Mouse (Mus musculus): ENCODE measurements around the gene Doc2g. TPM values are rescaled to one million over a fixed set of nuclear protein-coding genes. Genes with fewer than 3 reads are reported as not detected.
A peak's percentile ranks its signal among the peaks of the same experiment; 100 is the strongest.
"Not testable (repeated sequence)": the region's sequence is repeated elsewhere in the genome, so short reads cannot be mapped to it uniquely, and the experiment has no call there.

Doc2g gene
- total RNA-seq, 2 experiments from 2014 or later = 2.7 to 6.8 TPM

DNA sequence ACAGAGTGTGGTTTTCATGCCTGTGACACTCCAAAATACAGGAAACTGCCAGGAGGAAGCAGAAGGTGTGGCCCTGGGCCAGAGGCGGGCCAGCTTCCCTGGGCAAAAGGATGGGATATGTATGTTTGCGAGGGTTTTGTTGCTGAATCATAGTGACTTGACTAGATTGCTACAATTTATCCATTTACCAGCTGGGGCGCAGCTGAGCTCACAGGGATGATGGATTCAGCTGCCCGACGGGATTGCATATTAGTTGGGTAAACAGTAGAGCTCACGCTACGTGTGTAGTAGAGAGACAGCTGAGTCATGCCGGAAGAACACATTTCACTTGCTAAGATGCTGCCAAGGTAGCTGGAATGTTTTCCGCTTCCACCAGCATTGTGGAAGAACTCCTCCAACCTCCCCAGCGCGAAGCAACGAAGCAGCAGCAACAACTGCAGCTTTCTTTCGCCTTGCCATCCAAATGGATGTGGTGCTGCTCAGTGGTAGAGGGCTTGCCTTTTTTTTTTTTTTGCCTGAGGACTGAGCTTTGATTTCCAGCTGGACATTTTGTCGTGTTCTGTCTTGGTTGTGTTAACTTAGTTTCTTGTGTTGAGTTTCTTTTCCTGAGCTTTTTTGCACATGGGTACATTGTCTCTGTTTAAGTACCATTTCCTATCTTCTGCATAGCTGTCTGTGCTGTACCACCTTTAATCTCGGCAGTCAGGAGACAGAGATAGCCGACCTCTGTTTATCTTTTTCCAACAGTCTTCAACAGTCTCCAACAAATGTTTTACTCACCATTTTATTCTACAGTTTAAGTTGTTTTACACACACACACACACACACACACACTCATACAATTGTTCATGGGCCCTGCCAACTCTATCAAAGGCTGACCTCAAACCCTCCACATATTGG, 43.1 kb downstream of the Doc2g start, which contains the start of gene Gstp2:
Gstp2 (minus strand) TSS at position 58 of the 900 bp plus-strand sequence.
- peak; percentile 73 to 79 for DNase-seq (ENCODE audit: low spot score in 2 of 2)
- intact Hi-C loops (cut with DNase I) = loop anchor here (5.0 kb wide), 1 partner anchor 51 kb away; the partner anchor contains the start of genes Cdk2ap2 and Pitpnm1

DNA sequence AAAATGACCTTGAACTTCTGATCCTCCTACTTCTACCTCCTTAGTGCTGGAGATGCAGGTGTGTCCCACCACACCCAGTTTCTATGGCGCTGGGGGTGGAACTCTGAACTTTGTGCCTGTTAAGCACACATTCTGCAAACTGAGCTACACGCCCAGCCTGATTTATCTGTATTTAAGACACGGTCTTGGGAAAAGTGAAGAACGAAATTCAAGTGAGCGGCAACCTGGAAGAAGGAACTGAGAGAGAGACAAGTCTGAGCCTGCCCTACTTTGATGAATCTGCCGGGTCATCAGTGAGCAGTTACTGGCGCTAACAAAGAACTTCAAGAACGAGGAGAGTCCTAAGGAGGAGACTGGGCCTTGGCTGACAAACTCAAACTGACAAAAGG, 43.7 kb downstream of the Doc2g start:
- no peak for DNase-seq (ENCODE audit: low spot score in 2 of 2)
- intact Hi-C loops (cut with DNase I) = loop anchor here (5.0 kb wide), 1 partner anchor 50 kb away; the partner anchor contains the start of genes Cdk2ap2 and Pitpnm1

DNA sequence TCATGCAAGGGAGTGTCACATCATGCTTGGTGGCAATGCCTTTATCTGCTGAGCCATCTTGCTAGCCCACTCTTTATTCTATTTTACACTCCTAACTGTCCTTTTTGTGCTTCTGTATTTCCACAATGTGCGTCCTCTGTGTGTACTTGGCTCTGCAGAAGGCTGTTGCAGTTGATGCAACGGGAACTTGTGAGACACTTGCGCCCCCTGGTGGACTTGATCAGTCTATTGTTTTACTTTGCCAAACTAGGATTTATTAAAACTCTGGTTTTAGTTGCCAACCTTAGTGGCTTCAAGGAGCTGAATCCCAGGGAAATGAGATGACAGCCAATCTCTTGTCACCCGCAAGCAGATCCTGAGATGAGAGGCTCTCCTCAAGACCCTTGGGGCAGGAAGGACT, 44.7 kb downstream of the Doc2g start:
- intact Hi-C loops (cut with DNase I) = loop anchor here (1.0 to 5.0 kb wide), 2 partner anchors 29 to 49 kb away; partner anchors contain the start of genes Cdk2ap2 and Pitpnm1
- peak; percentile 46 to 50 for DNase-seq (ENCODE audit: low spot score in 2 of 2)

DNA sequence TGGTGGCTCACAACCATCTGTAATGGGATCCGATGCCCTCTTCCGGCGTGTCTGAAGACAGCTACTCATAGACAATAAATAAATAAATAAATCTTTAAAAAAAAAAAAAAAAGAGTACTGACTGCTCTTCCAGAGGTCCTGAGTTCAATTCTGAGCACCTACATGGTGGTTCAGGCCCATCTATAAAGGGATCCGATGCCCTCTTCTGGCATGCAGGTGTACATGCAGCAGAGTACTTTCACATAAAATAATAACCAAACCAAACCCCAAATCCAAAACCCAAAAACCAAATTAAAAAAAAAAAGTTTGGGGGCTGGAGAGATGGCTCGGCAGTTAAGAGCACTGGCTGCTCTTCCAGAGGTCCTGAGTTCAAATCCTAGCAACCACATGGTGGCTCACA, 46.0 kb downstream of the Doc2g start:
- not testable (repeated sequence) for DNase-seq (ENCODE audit: low spot score in 2 of 2)
- intact Hi-C loops (cut with DNase I) = loop anchor here (5.0 kb wide), 1 partner anchor 48 kb away; the partner anchor contains the start of genes Cdk2ap2 and Pitpnm1

DNA sequence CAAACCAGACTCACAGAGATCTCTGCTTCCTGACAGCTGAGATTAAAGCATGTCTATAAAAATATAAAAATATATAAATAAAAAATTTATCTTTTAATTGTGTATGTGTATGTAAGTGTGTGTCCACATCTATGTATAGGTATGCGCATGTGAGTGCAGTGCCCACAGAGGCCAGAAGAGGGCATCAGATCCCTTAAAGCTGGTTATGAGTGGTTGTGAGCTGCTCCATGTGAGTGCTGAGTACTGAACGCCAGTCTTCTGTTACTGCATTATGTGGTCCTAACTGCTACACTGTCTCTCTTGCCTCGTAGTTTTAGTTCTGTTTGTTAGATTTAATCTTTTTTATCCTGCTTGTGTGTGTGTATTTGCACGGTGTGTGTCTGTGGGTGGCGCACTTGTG, 47.9 kb downstream of the Doc2g start:
- intact Hi-C loops (cut with DNase I) = no loop called here
- DNase-seq (ENCODE audit: low spot score in 2 of 2) = no peak

DNA sequence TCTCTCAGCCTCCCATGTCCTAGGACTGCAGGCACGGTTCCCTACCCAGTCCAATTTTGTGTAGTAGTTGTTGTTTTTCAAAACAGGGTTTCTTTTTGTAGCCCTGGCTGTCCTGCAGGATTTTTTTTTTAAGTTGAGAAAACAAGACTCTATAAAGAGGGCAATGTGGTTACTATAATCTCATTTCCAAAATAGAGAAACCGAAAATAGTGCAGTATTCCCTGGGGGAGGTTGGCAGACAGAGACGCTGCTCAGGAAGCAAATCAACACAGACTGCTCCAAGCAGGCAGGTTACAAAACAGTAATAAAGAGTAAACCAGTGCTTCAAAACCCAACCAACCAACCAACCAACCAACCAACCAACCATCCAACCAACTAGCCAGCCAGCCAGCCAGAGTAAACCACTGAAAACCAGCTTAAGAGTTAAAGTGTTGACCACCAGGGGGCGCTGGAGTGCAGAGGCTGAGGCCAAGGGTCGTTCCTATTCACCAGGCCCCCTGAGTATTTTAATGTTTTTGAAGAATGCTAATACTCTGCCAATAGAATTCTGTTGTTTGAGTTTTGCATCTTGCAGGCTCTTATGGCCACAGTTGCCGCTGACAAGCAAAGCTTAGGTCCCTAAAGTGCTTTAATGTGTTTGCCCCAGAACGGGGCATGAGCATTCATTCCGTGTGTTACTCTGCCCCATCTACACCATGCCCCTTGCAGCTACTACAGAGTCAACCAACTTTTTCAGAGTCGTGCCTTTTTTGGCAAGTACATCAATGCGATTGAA, 48.8 kb downstream of the Doc2g start:
- DNase-seq (ENCODE audit: low spot score in 2 of 2) = peak in 1 of 2 experiments; percentile 25
- intact Hi-C loops (cut with DNase I) = no loop called here

DNA sequence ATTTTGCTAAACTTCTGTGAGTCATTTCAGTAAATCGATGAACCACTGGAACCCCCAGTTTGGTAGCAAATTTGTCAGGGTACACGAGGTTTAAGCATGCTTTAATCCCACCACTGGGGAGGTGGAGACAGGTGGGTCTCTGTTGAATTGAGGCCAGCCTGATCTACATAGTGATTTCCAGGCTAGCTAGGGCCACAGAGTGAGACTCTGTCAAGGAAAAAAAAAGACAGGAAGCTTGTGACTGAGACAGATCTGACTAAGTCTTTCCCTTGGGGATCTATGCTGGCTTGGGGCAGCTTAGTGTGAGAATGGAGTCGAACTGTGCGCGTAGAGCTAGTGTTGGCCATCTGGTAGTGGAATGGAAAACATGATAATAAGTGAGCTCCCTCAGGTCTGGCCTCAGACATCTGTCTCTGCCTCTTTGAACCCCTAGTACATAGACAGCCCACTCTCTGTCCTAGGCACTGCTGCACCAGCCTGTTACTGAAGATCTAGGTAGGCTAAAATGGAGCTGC, 49.5 kb downstream of the Doc2g start:
- intact Hi-C loops (cut with DNase I) = no loop called here
- no peak for DNase-seq (ENCODE audit: low spot score in 2 of 2)

DNA sequence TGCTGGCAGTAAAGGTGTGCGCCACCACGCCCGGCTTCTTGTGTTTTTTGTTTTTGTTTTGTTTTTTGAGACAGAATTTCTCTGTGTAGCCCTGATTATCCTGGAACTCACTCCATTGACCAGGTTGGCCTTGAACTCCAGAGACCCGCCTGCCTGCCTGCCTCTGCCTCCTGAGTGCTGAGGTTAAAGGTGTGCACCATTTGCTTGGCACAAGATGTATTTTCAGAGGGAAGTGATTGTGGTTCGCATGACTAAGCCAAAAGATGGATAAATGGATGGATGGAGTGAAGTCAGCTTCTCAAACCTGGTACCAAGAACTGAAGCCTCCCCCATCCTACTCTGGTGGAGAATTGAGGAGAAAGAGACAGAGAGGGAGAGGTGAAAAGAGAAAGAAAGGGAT, 51.5 kb downstream of the Doc2g start:
- no peak for DNase-seq (ENCODE audit: low spot score in 2 of 2)
- intact Hi-C loops (cut with DNase I) = no loop called here

DNA sequence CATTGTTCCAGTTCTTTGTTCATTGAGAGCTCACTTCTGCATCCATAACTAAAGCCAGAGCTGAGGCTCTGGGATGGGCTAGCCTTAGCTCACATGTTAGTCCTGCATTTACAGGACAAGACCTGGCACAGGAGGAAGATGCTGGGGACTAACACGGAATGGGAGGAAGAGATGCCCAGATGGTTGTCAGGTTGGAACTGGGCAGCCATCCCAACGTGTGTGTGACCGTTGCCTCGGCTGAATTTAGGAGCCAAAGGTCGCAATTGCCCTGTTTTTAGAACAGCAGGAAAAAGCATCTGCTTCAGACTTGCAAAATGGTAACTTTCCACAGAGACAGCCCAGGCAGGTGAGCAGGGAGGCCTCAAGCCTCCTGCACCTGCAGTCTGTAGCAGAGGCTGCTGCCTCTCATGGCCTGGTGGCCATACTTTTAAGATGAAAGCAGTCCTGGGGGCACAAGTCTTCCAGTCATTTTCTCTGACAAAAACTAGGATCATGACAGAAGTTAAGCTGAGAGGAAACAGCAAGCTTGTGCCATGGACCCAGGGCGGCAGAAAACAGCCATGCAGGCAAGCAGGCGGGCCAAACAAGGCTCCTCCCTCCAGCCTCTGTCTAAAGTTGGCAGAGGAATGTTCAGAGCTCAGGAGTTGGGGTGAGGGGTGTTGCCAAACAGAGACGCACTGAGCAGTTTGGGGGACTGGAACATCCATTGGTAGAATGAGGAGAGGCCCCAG, 52.3 kb downstream of the Doc2g start:
- intact Hi-C loops (cut with DNase I) = no loop called here

DNA sequence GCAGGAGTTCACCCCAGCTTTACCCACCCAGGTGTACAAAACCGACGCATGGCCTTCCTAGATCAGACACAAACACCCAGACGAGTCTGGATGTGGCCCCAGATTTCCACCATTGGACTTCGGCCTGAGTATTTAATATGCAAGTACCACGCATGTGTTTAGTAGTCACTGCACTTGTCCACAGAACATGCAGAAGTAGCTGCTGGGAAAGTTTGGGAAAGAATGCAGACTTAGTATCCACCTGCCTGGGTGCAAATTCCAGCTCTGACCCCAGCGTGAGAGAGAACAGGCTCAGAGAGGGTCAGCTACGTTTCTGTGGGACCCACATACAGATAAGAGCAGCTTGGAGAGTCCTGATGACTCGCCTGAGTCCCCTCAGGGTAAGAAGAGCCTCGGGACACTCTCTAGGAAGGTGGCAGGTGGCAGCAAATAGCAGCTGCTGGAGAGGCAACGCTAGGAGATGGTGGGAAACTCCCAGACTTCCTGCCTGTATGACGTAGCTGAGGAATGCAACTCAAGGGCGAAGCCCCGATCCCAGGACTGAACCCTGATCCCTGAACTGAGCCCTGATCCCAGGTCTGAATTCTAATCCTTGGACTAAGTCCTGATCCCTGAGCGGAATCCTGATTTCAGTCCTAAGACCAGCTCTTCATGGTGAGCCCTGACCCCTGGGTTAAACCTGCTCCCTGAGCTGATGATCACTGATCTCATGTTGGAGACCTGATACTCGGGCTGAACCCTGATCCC, 53.0 kb downstream of the Doc2g start:
- intact Hi-C loops (cut with DNase I) = no loop called here
- DNase-seq (ENCODE audit: low spot score in 2 of 2) = no peak

More for the DNA sequence above, 52.3 kb downstream of the Doc2g start:
- DNase-seq (ENCODE audit: low spot score in 2 of 2) = no peak

Other genes with a start within 250 kb of the Doc2g start
- gene Kmt5b, start 235.9 kb upstream of the Doc2g start, total RNA-seq (2021) = 10 to 100 TPM; 44.1 to 63.0 TPM
- gene Chka, start 151.5 kb upstream of the Doc2g start, total RNA-seq (2021) = 100 to 1,000 TPM in 1 of 2 experiments, 10 to 100 TPM in 1; 66.7 to 108 TPM
- 10 to 100 TPM; 15.7 to 19.6 TPM for gene Tcirg1, start 96.2 kb upstream of the Doc2g start, total RNA-seq (2021)
- gene Ndufs8, start 90.5 kb upstream of the Doc2g start, total RNA-seq (2021) = 100 to 1,000 TPM; 137 to 152 TPM
- 1 to 10 TPM; 2.6 to 3.8 TPM for gene Aldh3b1, start 73.5 kb upstream of the Doc2g start, total RNA-seq (2021)
- gene Unc93b1, start 68.1 kb upstream of the Doc2g start, total RNA-seq (2021) = 10 to 100 TPM; 16.2 to 16.5 TPM
- under 1 TPM in 1 of 2 experiments, not detected in 1; 0.27 TPM for gene Aldh3b3, start 44.7 kb upstream of the Doc2g start, total RNA-seq (2021)
- gene Aldh3b2, start 31.0 kb upstream of the Doc2g start, total RNA-seq (2021) = 1 to 10 TPM; 1.0 to 1.4 TPM
- 1 to 10 TPM; 2.0 to 2.7 TPM for gene Acy3, start 16.7 kb upstream of the Doc2g start, total RNA-seq (2021)
- gene Tbx10, start 10.6 kb upstream of the Doc2g start, total RNA-seq (2021) = not detected
- 10 to 100 TPM in 1 of 2 experiments, 1 to 10 TPM in 1; 8.8 to 13.3 TPM for gene Nudt8, start 2.7 kb upstream of the Doc2g start, total RNA-seq (2021)
- 1 to 10 TPM; 1.2 to 1.8 TPM for gene Gm49405, start 2.7 kb upstream of the Doc2g start, total RNA-seq (2021)
- 100 to 1,000 TPM; 226 to 259 TPM for gene Ndufv1, start 9.5 kb downstream of the Doc2g start, total RNA-seq (2021)
- gene Gstp1, start 34.7 kb downstream of the Doc2g start, total RNA-seq (2021) = 100 to 1,000 TPM; 301 to 332 TPM
- gene Gstp2, start 42.7 kb downstream of the Doc2g start, total RNA-seq (2021) = 10 to 100 TPM; 33.9 to 45.2 TPM
- not detected for gene Gstp3, start 56.3 kb downstream of the Doc2g start, total RNA-seq (2021)
- not detected for gene Cabp2, start 78.3 kb downstream of the Doc2g start, total RNA-seq (2021)
- 10 to 100 TPM; 28.8 to 34.1 TPM for gene Cdk2ap2, start 93.9 kb downstream of the Doc2g start, total RNA-seq (2021)
- 100 to 1,000 TPM; 202 to 203 TPM for gene Pitpnm1, start 96.7 kb downstream of the Doc2g start, total RNA-seq (2021)
- 100 to 1,000 TPM; 106 to 133 TPM for gene Aip, start 122.5 kb downstream of the Doc2g start, total RNA-seq (2021)
- gene Gpr152, start 136.5 kb downstream of the Doc2g start, total RNA-seq (2021) = not detected
- not detected for gene Cabp4, start 140.7 kb downstream of the Doc2g start, total RNA-seq (2021)
- 10 to 100 TPM; 75.7 to 81.1 TPM for gene Coro1b, start 145.3 kb downstream of the Doc2g start, total RNA-seq (2021)
- 1 to 10 TPM; 1.3 to 1.8 TPM for gene Ptprcap, start 150.3 kb downstream of the Doc2g start, total RNA-seq (2021)
- 10 to 100 TPM; 27.8 to 43.1 TPM for gene Rps6kb2, start 160.0 kb downstream of the Doc2g start, total RNA-seq (2021)
- gene Carns1, start 172.2 kb downstream of the Doc2g start, total RNA-seq (2021) = 1 to 10 TPM; 5.5 to 7.8 TPM
- gene Tbc1d10c, start 188.0 kb downstream of the Doc2g start, total RNA-seq (2021) = 1 to 10 TPM; 1.5 to 1.9 TPM
- 100 to 1,000 TPM; 292 to 320 TPM for gene Ppp1ca, start 188.8 kb downstream of the Doc2g start, total RNA-seq (2021)
- gene Rad9a, start 198.3 kb downstream of the Doc2g start, total RNA-seq (2021) = 10 to 100 TPM in 1 of 2 experiments, 1 to 10 TPM in 1; 6.1 to 10.8 TPM
- 1 to 10 TPM in 1 of 2 experiments, under 1 TPM in 1; 0.84 to 1.2 TPM for gene Clcf1, start 210.9 kb downstream of the Doc2g start, total RNA-seq (2021)
- gene AC109138.7, start 211.0 kb downstream of the Doc2g start, total RNA-seq (2021) = not detected
- gene Pold4, start 228.6 kb downstream of the Doc2g start, total RNA-seq (2021) = 10 to 100 TPM; 15.9 to 17.8 TPM

All from left cerebral cortex, postnatal 36 days (tissue).